Mouse (Mus musculus) forebrain, embryonic 11.5 days (tissue): ENCODE data around the gene Tas2r138. TPM values are rescaled to one million over a fixed set of nuclear protein-coding genes. Genes with fewer than 3 reads are reported as not detected.

Source experiments
- ATAC-seq: fragments of 200-750 bp; cut with Nextera tagmentation; replicated peaks from 2 replicates; pipeline ENCODE4 v1.8.0; 2017; ENCODE audit warnings: moderate TSS enrichment; ENCODE audit not compliant: low FRiP score
- DNase-seq: peaks from one replicate; pipeline ENCODE4 v3.0.0-alpha.2; 2017; ENCODE audit warnings: low spot score
- H3K27ac ChIP-seq: fragments of 300-500 bp; sonication (generic); 2 replicates; pipeline ENCODE4 v1.5.1; 2014; ENCODE audit warnings: low read depth, low read length
- H3K27me3 ChIP-seq: fragments of 300-500 bp; sonication (generic); 2 replicates; pipeline ENCODE4 v1.6.1; 2014; ENCODE audit warnings: mild to moderate bottlenecking, low read length, mixed read lengths; ENCODE audit not compliant: control insufficient read depth, insufficient read depth
- H3K36me3 ChIP-seq: fragments of 300-500 bp; sonication (generic); 2 replicates; pipeline ENCODE4 v1.6.1; 2014; ENCODE audit warnings: mild to moderate bottlenecking, low read length, moderate library complexity, mixed read lengths; ENCODE audit not compliant: control insufficient read depth, insufficient read depth
- H3K4me1 ChIP-seq: fragments of 300-500 bp; sonication (generic); replicated peaks from 2 replicates; pipeline ENCODE4 v1.6.1; 2014; ENCODE audit warnings: low read length, mixed read lengths; ENCODE audit not compliant: control insufficient read depth, insufficient read depth
- H3K4me2 ChIP-seq: fragments of 300-500 bp; sonication (generic); 2 replicates; pipeline ENCODE4 v1.6.1; 2014; ENCODE audit warnings: low read depth, mild to moderate bottlenecking, low read length, moderate library complexity, mixed read lengths; ENCODE audit not compliant: severe bottlenecking
- H3K4me3 ChIP-seq: fragments of 300-500 bp; sonication (generic); 2 replicates; pipeline ENCODE4 v1.5.1; 2014; ENCODE audit warnings: low read depth, low read length
- H3K9ac ChIP-seq: fragments of 300-500 bp; sonication (generic); 2 replicates; pipeline ENCODE4 v1.6.1; 2014; ENCODE audit warnings: low read length
- H3K9me3 ChIP-seq: fragments of 300-500 bp; sonication (generic); 2 replicates; pipeline ENCODE4 v1.6.1; 2016; ENCODE audit warnings: low read length, mixed read lengths; ENCODE audit not compliant: control insufficient read depth
- WGBS: fragments of 180-500 bp; shearing (Covaris S2); extraction: QIAGEN DNeasy Blood & Tissue Kit; methylation state at CpG from one replicate; pipeline ENCODE4 v1.1.7; 2014; 5-methylcytosine and 5-hydroxymethylcytosine counted together
- polyA plus RNA-seq: library from polyadenylated mRNA; unstranded; fragments of >200 nt; fragmentation: Nextera tagmentation; extraction: Ambion mirVana; gene quantifications from 2 replicates; pipeline ENCODE4 v1.2.1, GENCODE M21; 2014

Gene Tas2r138
- not detected in 2 replicates for polyA plus RNA-seq

DNA sequence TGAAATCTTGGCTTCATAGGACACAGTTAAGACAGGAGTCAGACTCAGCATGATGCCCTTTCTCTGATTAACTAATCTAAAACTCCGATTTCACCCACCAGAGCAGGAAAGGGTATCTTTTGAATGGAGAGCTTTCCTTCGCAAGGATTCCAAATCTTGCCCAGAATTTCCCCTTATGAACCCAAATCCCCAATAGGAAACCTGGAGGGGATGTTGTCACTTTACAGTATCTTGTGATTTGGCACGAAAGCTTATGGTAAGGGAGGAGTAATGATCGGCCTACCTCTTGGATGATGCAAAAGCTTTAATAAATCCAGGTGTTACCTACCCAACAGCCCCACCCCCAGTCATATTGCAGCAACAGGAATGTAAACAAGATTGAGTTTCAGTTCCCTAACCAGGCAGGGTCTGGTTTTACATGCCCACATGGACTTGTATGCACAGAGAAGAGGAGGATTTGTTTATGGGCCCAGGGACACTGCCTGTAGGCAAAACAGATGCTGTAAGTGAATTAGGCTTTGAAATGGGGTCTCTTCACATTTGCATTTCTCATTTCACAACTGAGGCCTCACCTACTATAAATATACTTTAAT lies at the start of gene Tas2r138:
Gene Tas2r138 (minus strand): TSS at position 51 of the 593 bp plus-strand sequence.
- H3K4me1 ChIP-seq, result no peaks in the 10 kb centered on the region
- H3K9me3 ChIP-seq, result no peaks in the 10 kb centered on the region
- H3K27me3 ChIP-seq, result no peaks in the 10 kb centered on the region
- no peaks in the 10 kb centered on the region for H3K36me3 ChIP-seq
- no peak for DNase-seq
- no peak for ATAC-seq
- WGBS, result 85% methylated on average over 4 of the region's 4 CpGs
- H3K9ac ChIP-seq, result no peak within 1 kb of the TSS
- H3K4me3 ChIP-seq, result no peak within 1 kb of the TSS
- H3K27ac ChIP-seq, result no peak within 1 kb of the TSS
- no peak within 1 kb of the TSS for H3K4me2 ChIP-seq

- Histone ChIP-seq H3K4me1 (no peaks in the 10 kb centered on the region), H3K4me2 (no peak overlapping the region), H3K27ac (no peak overlapping the region), H3K9me3 (no peaks in the 10 kb centered on the region), H3K4me3 (no peak overlapping the region), H3K9ac (no peak overlapping the region), H3K36me3 (no peaks in the 10 kb centered on the region), H3K27me3 (no peaks in the 10 kb centered on the region)
- ATAC-seq, result no peak
- WGBS, result 15% methylated on average over 2 of the region's 2 CpGs
- no peak for DNase-seq
Measured at GRCm38 (mm10) chr6:40660930-40661329, 47.8 kb upstream of the Tas2r138 start.

GRCm38 (mm10) chr6:40650953-40651352 lies 37.8 kb upstream of the Tas2r138 start:
- Histone ChIP-seq H3K4me1 (no peaks in the 10 kb centered on the region), H3K27me3 (no peaks in the 10 kb centered on the region), H3K27ac (no peak overlapping the region), H3K9ac (no peak overlapping the region), H3K36me3 (no peaks in the 10 kb centered on the region), H3K4me3 (no peak overlapping the region), H3K4me2 (no peak overlapping the region), H3K9me3 (no peaks in the 10 kb centered on the region)
- 85% methylated on average over 1 of the region's 1 CpGs for WGBS
- ATAC-seq, result no peak
- DNase-seq, result no peak

DNA sequence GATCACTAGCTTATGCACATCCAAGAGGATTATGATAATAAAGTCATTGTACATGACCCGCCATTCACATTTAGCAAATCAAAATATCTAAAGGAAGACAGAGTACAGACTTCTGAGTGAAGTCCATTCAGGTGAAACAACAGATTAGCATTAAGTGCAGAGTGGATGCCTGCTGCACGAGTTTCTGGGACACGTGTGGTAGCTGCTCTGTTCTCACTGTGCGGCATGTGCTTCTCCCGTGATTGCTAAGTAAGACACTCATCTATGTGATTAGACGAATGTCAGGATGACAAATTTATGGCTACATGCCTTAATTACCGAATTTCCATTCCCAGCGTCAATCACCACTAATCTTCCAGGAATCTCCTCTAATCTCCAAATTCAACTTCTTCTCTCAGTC lies 32.6 kb upstream of the Tas2r138 start:
- Histone ChIP-seq H3K4me1 (no peaks in the 10 kb centered on the region), H3K9me3 (no peaks in the 10 kb centered on the region), H3K9ac (no peak overlapping the region), H3K27me3 (no peaks in the 10 kb centered on the region), H3K4me3 (no peak overlapping the region), H3K27ac (no peak overlapping the region), H3K36me3 (no peaks in the 10 kb centered on the region), H3K4me2 (no peak overlapping the region)
- ATAC-seq (no peak), DNase-seq (no peak)
- 82% methylated on average over 8 of the region's 8 CpGs for WGBS

- no peak overlapping the region for H3K27ac ChIP-seq
- no peak for ATAC-seq
Measured at GRCm38 (mm10) chr6:40640710-40641538, 27.8 kb upstream of the Tas2r138 start.

DNA sequence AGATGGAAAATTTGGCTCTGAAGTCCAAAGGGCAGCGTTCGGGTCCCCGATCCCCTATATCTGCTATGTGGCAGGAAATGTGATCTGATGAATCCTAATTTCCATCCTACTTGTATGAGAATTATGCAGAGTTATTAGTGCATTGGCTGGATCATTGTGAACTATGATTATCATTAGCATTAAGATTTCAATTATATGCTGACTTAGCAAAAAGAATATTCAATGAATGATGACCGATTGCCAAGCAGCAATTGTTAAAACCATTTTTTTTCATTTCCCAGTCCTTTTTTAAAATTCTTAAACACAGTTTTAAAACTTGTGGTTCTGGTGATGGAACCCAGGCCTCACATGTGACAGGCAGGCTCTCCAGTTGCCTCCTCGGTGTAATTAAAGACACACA lies 24.6 kb upstream of the Tas2r138 start:
- Histone ChIP-seq H3K9me3 (no peaks in the 10 kb centered on the region), H3K27ac (no peak overlapping the region), H3K27me3 (no peaks in the 10 kb centered on the region), H3K4me1 (no peaks in the 10 kb centered on the region), H3K4me3 (no peak overlapping the region), H3K36me3 (no peaks in the 10 kb centered on the region), H3K9ac (no peak overlapping the region), H3K4me2 (no peak overlapping the region)
- WGBS, result 93% methylated on average over 5 of the region's 5 CpGs
- no peak for ATAC-seq
- DNase-seq, result no peak

More at GRCm38 (mm10) chr6:40640710-40641538, 27.8 kb upstream of the Tas2r138 start:
- Histone ChIP-seq H3K4me1 (no peaks in the 10 kb centered on the region), H3K9me3 (no peaks in the 10 kb centered on the region), H3K4me3 (no peak overlapping the region), H3K36me3 (no peaks in the 10 kb centered on the region), H3K9ac (no peak overlapping the region), H3K4me2 (no peak overlapping the region), H3K27me3 (no peaks in the 10 kb centered on the region)
- DNase-seq, result no peak
- 88% methylated on average over 8 of the region's 8 CpGs for WGBS

GRCm38 (mm10) chr6:40635559-40635958 lies 22.4 kb upstream of the Tas2r138 start:
- DNase-seq (no peak), ATAC-seq (no peak)
- Histone ChIP-seq H3K9ac (no peak overlapping the region), H3K4me2 (no peak overlapping the region), H3K36me3 (no peaks in the 10 kb centered on the region), H3K27me3 (no peaks in the 10 kb centered on the region), H3K4me3 (no peak overlapping the region), H3K27ac (no peak overlapping the region), H3K9me3 (no peaks in the 10 kb centered on the region), H3K4me1 (no peaks in the 10 kb centered on the region)
- 86% methylated on average over 6 of the region's 6 CpGs for WGBS

DNA sequence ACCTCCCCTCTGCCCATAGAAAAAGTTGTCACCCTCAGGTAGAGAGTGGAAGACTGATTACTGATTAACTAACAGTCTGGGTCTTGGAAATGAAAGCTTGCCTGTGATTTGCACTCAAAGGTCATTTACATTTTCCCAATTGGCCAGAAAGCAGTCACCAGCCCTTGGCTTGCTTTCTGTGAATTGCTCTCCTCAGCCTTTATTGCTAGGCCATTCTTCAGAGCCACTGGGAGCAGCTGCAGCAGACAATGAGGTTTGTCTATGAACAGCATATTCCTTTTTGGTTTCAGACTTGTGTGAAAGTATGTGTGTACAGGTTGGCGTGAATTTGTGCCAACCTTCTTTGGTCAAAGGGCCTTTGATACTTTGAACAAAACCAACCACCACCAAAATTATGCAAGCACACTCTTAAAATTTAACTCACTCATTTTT lies 21.5 kb upstream of the Tas2r138 start:
- Histone ChIP-seq H3K9me3 (no peaks in the 10 kb centered on the region), H3K4me1 (no peaks in the 10 kb centered on the region), H3K4me2 (no peak overlapping the region), H3K27ac (no peak overlapping the region), H3K4me3 (no peak overlapping the region), H3K27me3 (no peaks in the 10 kb centered on the region), H3K9ac (no peak overlapping the region), H3K36me3 (no peaks in the 10 kb centered on the region)
- no peak for DNase-seq
- ATAC-seq, result no peak
- WGBS, result 55% methylated on average over 1 of the region's 1 CpGs
